ENCODE assay signal across 13 mouse cellular contexts in genomic region chr6:82872332-82872707, GRCm38 (mm10).
A peak's percentile ranks its signal among the peaks of the same experiment; 100 is the strongest.
DNase-seq lines count a peak whose midpoint lies in the region; ATAC-seq and TF ChIP-seq lines count a peak whose summit lies in the region.
"Had no signal": no experiment of that assay in that cellular context is flagged by ENCODE, and none has a peak within 500 bp of the region (broad histone marks: within the 10 kb centered on the region; RNA-seq: fewer than 3 reads in every experiment).

No protein-coding gene starts in this region.

- no peak overlapping the region for H3K4me2 ChIP-seq in lung, embryonic 16.5 days (ENCODE audit: low read depth, low read length)
- peak overlapping the region; percentile 25; the same call in 1 of the 2 replicates for H3K4me2 ChIP-seq in liver, embryonic 12.5 days
- H3K4me2 ChIP-seq in stomach, postnatal 0 days (replicated peaks; ENCODE audit: low read depth), result no peak overlapping the region
- H3K4me2 ChIP-seq: forebrain, embryonic 13.5 days had no signal

- 0 out of 2 replicates have a peak, but pooled peaks have one; percentile 2 for ATAC-seq in lung, embryonic 16.5 days (ENCODE audit: low read depth)
- no peak for ATAC-seq in liver, embryonic 12.5 days
- ATAC-seq in stomach, postnatal 0 days (ENCODE audit: low FRiP score, low TSS enrichment), result no peak
- ATAC-seq: forebrain, embryonic 13.5 days; hindbrain, postnatal 0 days had no signal

- no peak for TF ChIP-seq POLR2A in bone marrow macrophage, adult 2 months (IDR thresholded peaks at IDR 0.05; ENCODE audit: borderline replicate concordance, low read depth, low read length)

- H3K4me3 ChIP-seq in lung, embryonic 16.5 days (ENCODE audit: low read length), result no peak overlapping the region
- no peak overlapping the region for H3K4me3 ChIP-seq in bone marrow macrophage, adult 2 months (ENCODE audit: insufficient read depth, low read length)
- no peak overlapping the region for H3K4me3 ChIP-seq in liver, embryonic 12.5 days
- no peak overlapping the region for H3K4me3 ChIP-seq in stomach, postnatal 0 days (ENCODE audit: low read depth, low read length)
- H3K4me3 ChIP-seq: forebrain, embryonic 13.5 days; heart, adult 2 months had no signal

- TF ChIP-seq EP300 in stomach, postnatal 0 days (optimal IDR thresholded peaks at IDR 0.05), result no peak

- no peaks in the 10 kb centered on the region for H3K27me3 ChIP-seq in lung, embryonic 16.5 days (ENCODE audit: control insufficient read depth, insufficient read depth, low read depth, low read length)
- no peaks in the 10 kb centered on the region for H3K27me3 ChIP-seq in liver, embryonic 12.5 days (replicated peaks)
- no peaks in the 10 kb centered on the region for H3K27me3 ChIP-seq in stomach, postnatal 0 days (ENCODE audit: control insufficient read depth, insufficient read depth, low read length)
- H3K27me3 ChIP-seq: forebrain, embryonic 13.5 days had no signal

- WGBS in lung, embryonic 16.5 days, result 68% methylated on average over 6 of the region's 6 CpGs
- WGBS in liver, embryonic 12.5 days (ENCODE audit: insufficient replicate concordance), result 15% methylated on average over 6 of the region's 6 CpGs
- 56% methylated on average over 6 of the region's 6 CpGs for WGBS in stomach, postnatal 0 days

- H3K9ac ChIP-seq in lung, embryonic 16.5 days (ENCODE audit: low read length), result 0 out of 2 replicates have a peak overlapping the region, but pooled peaks have one; percentile 24
- no peak overlapping the region for H3K9ac ChIP-seq in liver, embryonic 12.5 days
- no peak overlapping the region for H3K9ac ChIP-seq in stomach, postnatal 0 days (ENCODE audit: low read length)
- H3K9ac ChIP-seq: forebrain, embryonic 13.5 days had no signal

- no peak overlapping the region for H3K27ac ChIP-seq in lung, embryonic 16.5 days (ENCODE audit: low read length)
- H3K27ac ChIP-seq in bone marrow macrophage, adult 2 months (ENCODE audit: insufficient read depth, low read depth, low read length), result peak overlapping the region; percentile 75
- H3K27ac ChIP-seq in liver, embryonic 12.5 days, result no peak overlapping the region
- H3K27ac ChIP-seq in stomach, postnatal 0 days (replicated peaks), result 0 out of 2 replicates have a peak overlapping the region, but pooled peaks have one; percentile 49
- H3K27ac ChIP-seq: forebrain, embryonic 13.5 days; heart, adult 2 months; hindbrain, postnatal 0 days had no signal

- no peaks in the 10 kb centered on the region for H3K36me3 ChIP-seq in lung, embryonic 16.5 days (ENCODE audit: control insufficient read depth, insufficient read depth, low read length)
- H3K36me3 ChIP-seq in liver, embryonic 12.5 days, result no peaks in the 10 kb centered on the region
- no peaks in the 10 kb centered on the region for H3K36me3 ChIP-seq in stomach, postnatal 0 days (ENCODE audit: control insufficient read depth, insufficient read depth, low read length)

- no peaks in the 10 kb centered on the region for H3K4me1 ChIP-seq in lung, embryonic 16.5 days (replicated peaks; ENCODE audit: control insufficient read depth, insufficient read depth, low read length)
- peaks cover 16% of the 10 kb centered on the region for H3K4me1 ChIP-seq in bone marrow macrophage, adult 2 months (ENCODE audit: control insufficient read depth, insufficient read depth, low read length)
- H3K4me1 ChIP-seq in liver, embryonic 12.5 days, result peaks cover 13% of the 10 kb centered on the region
- no peaks in the 10 kb centered on the region for H3K4me1 ChIP-seq in stomach, postnatal 0 days (replicated peaks; ENCODE audit: control insufficient read depth, insufficient read depth)
- H3K4me1 ChIP-seq: forebrain, embryonic 13.5 days had no signal

- no peak for DNase-seq in lung, postnatal 14 days
- DNase-seq in stomach, postnatal 0 days (ENCODE audit: low spot score), result no peak
- no peak for DNase-seq in layer of hippocampus, postnatal 10 days (ENCODE audit: low spot score in 2 of 2)
- no peak for DNase-seq in heart, postnatal 25 days (ENCODE audit: low spot score)
- DNase-seq: heart, adult 2 months; midbrain, embryonic 14.5 days; spleen, adult 18-20 months; thymus, adult 2 months had no signal

- no peak for TF ChIP-seq CTCF in bone marrow macrophage, adult 2 months (IDR thresholded peaks at IDR 0.05; ENCODE audit: low read depth, low read length)
- TF ChIP-seq CTCF in stomach, postnatal 0 days (IDR thresholded peaks at IDR 0.05; ENCODE audit: low read depth), result no peak

- H3K9me3 ChIP-seq in lung, embryonic 16.5 days (ENCODE audit: control insufficient read depth, low read length), result no peaks in the 10 kb centered on the region
- no peaks in the 10 kb centered on the region for H3K9me3 ChIP-seq in liver, embryonic 12.5 days (replicated peaks)
- no peaks in the 10 kb centered on the region for H3K9me3 ChIP-seq in stomach, postnatal 0 days (ENCODE audit: control insufficient read depth, low read length)
- H3K9me3 ChIP-seq: forebrain, embryonic 13.5 days had no signal

- intact Hi-C loops in heart, postnatal 25 days (cut with DNase I), result no loop called here

Comparison
In these comparisons a context has a peak if more than half of its experiments do, and no peak if none do; other contexts are left out.
1. H3K27ac ChIP-seq: peak in bone marrow macrophage, adult 2 months (single experiment) and stomach, postnatal 0 days (single experiment); none in lung, embryonic 16.5 days (single experiment) and liver, embryonic 12.5 days (single experiment).